Mouse (Mus musculus) cerebellum, adult (tissue): ENCODE results near the gene Smcr8.
"Not testable (repeated sequence)": the region's sequence is repeated elsewhere in the genome, so short reads cannot be mapped to it uniquely, and the experiment has no call there.

Source experiments
- ATAC-seq: cut with Nextera tagmentation; 2 replicates; pipeline ENCODE4 v1.9.2; 2017; ENCODE audit warnings: mild to moderate bottlenecking, moderate library complexity, mixed read lengths; ENCODE audit not compliant: insufficient number of reproducible peaks, low FRiP score, low TSS enrichment

The Smcr8 gene

DNA sequence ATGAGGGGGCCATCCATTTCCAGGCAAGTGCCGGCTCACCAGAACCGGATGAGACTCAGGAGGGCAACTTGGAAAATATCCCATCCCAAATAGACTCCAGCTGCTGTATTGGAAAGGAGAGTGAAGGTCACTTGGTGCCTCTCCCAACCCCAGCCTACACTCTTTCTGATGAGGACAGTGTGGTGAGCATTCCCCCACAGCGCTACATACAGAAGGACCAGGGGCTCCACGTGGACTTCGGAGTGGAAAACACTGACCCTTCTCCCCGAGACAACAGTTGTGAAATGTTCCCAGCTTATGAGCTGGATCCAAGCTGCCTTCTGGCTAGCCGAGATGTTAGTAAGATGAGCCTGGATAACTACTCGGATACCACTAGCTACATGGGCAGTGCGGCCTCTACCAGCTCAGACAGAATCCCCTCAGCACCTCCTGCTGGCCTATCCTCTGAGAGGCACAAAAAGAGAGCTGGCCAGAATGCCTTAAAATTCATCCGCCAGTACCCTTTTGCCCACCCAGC lies 2.4 kb downstream of the Smcr8 start:
- no peak for ATAC-seq

DNA sequence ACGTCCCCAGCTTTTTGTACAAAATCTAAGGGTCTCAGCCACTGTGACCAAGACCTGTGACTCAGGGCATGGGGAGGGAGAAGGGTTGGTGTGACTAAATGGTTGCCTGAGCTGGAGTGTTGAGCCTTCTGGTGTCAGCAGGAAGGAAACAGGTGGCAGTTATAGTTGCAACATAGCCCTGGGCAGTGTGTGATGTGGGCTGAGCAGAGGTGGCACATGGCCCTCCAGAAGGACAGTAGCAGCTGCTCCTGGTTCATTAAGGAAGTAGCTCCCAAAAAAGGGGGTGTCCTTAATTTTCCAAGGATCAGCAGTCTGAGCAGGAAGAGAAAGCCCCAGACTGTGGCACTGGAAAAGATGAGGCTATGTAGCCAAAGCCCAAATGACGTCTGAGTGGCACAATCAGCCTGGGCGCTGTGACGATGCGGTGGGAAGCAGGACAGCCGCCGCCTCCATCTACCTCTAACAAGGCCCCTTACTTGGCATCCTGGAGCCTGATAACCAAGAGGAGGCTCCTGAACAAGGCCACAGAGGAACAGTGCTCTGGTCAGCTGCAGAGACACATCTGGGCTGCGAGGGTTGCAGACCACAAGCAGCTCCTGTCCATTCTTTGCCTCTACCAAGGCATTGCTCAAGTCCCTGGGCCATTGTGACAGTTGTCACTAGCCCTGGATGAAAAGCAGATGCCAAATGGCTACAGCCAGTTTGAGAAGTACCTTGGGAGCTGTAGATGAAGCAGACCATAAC lies 7.0 kb downstream of the Smcr8 start:
- no peak for ATAC-seq

DNA sequence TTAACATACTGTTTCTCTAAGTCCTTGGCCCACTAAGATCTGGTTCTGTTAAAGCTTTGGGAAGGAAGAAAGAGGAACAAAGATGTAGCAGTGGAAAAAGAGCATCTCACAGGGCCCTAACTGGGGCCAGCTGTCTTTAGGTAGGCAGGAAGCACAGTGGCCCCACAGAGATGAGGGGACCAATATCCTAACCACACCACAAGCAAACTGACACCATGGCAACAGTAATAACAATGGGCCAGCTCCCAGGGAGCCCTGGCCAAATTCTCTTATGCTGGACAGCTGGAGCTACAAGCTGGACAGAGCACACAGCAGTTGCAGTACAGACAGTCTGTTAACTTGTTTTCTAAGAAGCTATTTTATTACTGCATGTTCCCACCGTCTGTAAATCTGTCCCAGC lies 10.3 kb downstream of the Smcr8 start:
- no peak for ATAC-seq

DNA sequence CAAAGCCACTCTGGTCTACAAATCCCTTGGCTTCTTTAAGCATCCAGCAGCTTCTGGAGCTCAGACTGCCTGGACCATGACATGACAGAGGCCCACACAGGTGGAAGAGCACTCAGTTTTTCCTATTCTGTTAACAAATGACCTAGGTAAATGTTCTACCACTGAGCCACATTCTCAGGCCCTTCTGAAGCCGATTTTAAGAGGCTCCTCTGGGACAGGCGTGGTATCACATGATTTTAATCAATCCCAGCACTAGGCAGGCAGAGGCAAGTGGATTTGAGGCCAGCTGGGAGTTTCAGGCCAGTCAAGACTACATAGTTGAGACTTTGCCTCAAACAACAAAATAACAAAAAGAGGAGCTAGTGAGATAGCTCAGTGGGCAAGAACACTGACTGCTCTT lies 13.1 kb downstream of the Smcr8 start:
- no peak for ATAC-seq

DNA sequence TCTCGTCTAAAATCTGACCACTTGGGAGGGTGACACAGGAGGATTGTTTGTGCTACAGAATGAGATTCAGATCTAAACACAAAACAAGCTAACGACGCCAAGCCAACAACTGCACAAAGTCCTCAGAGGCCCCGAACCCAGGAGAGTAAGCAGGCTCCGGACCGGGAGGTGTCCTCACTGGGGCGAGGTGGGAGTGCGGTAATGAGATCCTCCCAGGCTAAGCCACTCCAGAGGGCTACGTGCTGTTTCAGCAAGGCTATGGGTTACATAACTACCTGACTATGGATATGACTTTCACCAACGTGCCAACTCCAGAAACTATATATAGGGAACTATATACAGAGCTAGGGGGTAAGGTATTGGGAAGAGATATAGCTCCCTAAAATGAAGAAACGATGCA lies 19.0 kb downstream of the Smcr8 start:
- ATAC-seq: no peak

DNA sequence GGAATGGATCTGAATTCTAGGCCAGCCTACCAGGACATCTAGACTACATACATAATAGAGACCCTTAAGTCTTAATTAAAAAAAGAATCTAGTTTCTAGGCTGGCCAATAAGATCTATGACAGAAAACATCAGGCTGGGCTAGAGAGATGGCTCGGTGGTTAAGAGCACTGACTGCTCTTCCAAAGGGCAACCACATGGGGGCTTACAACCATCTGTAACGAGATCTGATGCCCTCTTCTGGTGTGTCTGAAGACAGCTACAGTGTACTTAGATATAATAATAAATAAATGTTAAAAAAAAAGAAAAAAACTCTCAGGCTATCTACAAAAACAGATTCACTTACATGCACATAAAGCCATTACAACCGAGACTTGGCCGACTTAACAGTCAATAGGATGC lies 22.7 kb downstream of the Smcr8 start:
- ATAC-seq: no peak

DNA sequence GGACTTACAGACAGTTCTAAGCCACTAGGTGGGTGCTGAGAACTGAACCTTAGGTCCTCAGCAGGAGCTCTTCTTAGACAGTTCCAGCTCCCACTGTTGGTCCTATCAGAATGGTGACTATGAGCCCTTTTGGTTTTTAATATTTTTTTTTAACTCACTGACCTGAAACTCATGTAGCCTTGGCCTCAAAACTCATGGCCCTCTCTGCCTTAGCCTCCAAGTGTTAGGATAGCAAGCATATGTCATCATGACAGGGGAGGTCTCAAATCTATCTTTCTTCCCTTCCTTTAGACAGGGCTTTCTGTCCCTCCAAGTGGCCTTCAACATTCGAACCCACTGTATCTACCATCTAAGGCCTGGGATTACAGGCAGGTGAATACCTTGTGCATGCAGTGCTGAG lies 23.6 kb downstream of the Smcr8 start:
- no peak for ATAC-seq

DNA sequence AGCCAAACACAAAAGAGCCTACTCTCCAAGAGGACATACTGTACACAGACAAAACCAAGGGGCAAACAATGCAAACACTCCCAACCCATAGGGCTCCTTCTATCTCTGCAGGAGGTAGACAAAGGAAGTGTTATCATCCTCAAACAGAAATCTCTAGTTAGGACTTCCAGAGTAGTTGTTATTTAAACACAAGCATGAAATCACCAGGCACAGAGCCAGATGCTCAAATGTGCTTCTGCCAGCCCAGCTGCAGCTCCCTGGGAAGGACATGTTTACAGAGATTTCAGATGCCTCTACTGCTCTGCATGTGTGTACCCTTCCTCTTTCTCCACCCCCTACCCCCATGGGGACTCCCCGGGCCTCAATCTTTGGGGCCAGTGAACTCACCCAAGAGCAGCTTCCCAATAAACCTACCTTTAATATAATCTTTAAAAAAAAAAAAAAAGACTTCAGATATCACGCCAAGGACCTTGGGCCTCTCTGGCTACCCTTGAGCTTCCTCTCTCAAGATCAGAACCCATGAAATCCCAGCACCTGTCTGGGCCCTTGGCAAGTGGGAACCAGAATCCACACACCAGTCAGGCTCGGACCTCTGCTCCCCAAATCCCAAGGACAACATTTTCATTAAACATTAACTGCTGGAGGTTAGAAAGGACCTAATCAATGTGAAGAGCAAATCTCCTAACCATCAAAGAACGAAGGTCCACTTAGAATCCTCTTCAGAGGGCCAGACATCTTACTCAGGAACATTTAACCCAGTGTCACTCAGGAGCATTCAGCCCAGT lies 31.2 kb downstream of the Smcr8 start:
- ATAC-seq: no peak

DNA sequence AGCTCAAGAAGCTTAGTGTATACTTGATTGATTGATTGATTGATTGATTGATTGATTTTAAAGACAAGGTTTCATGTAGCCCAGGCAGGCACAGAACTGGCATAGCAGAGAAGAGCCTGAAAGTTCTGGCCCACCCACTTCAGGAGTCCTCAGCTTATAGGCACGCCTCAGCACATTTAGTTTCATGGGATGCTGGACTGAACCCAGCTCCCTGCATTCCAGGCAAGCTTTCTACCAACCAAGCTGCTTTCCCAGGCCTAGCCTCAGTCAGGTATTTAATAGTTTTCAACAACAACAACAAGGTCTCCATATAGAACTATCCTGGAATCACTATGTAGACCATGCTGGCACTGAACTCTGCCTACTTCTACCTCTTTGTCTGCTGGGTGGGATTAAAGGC lies 32.2 kb downstream of the Smcr8 start:
- no peak for ATAC-seq

DNA sequence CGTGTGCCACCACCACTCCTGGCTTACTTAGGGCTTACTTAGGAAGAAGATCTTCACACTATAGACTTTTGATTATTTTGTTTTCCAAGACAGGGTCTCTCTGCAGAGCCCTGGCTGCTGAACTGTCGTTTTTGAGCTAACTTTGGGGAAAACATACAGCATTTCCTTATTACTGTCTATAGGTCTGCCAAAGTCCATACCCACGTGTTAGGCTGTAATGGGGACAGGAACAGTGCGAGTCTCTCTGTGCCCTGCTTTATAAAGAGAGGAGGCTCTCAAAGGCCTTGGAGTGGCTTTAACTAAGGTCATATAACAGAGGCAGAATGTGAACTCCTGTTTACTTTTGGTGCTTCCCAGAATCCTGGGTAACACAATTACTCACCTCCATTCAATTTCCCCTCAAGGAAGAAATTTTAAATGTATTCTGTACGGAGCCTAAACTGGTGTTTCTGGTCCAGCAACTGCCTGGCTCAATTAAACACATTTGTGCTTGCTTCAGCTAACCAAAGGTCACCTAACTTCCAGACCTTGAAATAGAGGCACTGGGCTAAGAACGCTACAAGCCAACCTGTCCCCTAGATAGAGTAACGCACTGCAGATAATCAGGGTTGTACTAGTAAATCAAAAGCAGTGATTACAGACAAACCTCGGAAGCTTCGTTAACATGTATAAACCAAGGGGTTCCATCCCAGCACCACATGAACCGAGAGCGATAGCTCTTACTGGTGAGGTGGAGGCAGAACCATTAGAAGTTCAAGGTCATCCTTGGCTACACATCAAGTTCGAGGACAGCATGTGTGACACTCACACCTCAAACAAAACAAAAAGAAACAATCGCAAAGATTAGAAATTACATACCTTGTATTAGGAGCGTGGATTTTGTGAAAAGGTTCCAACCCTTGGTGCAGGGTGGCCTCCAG lies 33.0 kb downstream of the Smcr8 start:
- ATAC-seq: no peak

DNA sequence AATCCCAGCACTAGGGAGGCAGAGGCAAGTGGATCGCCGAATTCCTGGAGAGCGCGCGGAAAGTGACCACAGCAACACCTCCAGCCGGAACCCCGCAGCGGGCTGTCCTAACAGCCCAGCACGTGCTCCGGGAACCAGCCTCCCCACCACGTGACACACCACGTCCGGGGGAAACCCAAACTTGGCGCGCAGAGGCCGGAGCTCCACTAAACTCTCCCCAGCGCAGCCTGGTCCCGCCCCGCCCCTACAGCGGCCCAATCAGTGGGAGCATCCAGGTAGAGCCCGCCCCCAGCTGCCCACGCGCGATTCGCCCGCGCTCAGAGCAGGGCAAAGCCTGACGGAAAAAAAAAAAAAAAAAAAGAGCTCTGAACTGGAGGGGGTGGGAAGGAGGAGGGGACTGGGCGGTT lies 33.7 kb downstream of the Smcr8 start:
- peak; percentile 85; the same call in 1 of the 2 replicates for ATAC-seq

DNA sequence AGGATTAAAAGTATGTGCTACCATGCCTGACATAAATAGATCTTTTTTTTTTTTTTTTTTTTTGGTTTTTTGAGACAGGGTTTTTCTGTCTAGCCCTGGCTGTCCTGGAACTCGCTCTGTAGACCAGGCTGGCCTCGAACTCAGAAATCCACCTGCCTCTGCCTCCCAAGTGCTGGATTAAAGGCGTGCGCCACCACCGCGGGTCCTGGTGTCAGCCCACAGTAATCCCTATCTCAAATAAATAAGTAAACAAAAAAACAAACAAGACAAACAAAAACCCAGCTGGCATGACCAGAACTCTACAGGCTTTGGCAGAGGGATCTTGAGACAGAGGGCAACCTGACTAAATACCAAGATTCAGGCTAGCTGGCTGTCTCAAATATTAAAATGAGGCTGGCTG lies 34.3 kb downstream of the Smcr8 start, which contains the start of gene Shmt1:
TSS of gene Shmt1 (minus strand) at position 101 of the 400 bp plus-strand sequence.
- ATAC-seq: not testable (repeated sequence)

DNA sequence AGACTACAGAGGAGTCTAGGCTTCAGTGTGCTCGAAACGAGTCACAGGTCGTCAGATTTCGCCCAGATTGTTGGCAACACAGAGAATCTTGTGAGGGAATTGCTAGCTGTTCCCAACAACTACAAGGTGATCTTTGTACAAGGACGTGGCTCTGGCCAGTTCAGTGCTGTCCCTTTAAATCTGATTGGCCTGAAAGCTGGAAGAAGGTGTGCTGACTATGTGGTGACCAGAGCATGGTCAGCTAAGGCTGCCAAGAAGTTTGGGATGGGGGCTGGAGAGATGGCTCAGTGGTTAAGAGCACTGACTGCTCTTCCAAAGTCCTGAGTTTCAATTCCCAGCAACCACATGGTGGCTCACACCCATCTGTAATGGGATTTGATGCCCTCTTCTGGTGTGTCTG lies 39.1 kb downstream of the Smcr8 start:
- ATAC-seq: no peak

DNA sequence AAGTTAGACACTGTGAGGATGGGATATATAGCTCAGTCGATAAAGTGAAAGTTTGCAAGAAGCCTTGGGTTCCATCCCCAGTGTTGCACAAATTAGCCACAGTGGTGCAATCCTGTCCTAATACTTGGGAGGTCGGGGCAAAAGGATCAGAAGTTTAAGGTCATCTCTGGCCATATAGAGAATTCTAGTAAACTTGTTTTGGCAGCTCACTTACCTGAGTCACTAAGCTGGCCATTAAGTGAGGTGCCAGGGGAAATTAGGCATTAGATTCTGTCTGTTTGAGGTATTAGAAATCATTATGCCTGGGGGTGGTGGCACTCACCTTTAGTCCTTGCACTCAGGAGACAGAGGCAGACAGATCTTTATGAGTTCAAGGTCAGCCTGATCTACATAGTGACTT lies 46.4 kb downstream of the Smcr8 start:
- ATAC-seq: no peak

DNA sequence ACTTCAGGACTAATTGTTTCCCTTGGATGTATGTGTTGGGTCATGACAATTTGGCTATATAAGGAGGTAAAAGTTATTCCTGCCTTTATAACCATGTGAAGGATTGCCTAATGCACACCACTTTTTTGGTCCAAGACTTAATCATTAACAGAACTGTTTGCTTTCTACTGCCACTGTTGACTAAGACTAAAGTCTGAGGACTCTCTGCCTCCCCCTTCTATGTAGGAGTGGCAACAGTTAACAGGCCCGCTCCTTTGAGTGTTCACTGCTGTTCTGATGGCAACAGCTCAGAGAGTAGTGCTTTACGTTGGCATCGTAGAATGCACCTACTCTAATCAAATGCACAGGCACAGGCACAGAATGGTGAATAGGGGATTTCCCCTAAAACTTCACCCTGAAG lies 47.9 kb downstream of the Smcr8 start:
- no peak for ATAC-seq

DNA sequence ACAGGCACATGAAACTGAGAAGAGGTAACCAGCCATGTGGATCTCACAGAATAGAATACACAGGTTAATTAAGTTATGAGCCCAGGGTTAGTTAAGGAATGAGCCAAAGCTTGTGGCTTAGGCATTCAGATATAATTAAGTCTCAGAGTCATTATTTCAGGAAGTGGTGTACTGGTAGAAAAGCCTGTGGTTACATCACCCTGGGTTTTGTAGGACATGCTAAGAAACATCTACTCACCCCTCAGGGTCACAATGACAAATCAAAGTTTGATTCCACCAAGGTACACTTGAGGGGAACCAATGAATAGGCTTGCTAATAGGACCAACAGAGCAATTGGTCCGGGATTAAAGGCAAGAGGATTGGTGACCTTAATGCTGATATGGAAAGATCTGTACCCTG lies 49.4 kb downstream of the Smcr8 start:
- no peak for ATAC-seq

DNA sequence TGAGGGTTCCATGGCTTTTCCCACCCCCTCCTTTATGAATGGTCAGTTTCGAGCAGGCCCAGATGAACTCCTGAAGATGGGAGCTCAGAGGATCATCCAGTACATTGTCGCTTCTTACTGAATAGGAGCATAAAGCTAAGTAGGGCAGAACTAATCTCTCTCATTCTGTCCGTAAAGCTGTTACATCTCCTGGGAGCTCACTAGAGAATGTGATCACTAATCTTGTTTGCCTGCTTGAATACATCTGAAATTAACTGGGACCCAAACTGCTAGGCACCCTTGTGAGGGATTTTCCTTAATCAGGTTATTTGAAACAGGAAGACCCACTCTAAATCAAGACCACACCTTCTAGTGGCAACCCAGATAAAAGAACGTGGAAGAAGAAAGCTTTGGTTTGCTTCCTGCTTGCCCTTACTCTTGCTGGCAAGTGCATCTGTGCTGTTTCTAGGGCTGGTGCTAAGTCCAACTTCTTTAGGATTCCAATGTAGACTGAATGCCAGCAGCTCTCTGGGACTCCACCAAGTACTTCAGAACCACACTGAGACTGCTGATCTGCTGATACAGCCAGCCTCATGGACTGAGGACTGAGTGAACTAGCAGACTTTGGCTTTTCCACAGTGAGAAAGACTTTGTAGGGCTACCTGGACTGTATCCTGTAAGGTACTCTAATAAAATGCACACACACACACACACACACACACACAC lies 50.1 kb downstream of the Smcr8 start:
- ATAC-seq: no peak

DNA sequence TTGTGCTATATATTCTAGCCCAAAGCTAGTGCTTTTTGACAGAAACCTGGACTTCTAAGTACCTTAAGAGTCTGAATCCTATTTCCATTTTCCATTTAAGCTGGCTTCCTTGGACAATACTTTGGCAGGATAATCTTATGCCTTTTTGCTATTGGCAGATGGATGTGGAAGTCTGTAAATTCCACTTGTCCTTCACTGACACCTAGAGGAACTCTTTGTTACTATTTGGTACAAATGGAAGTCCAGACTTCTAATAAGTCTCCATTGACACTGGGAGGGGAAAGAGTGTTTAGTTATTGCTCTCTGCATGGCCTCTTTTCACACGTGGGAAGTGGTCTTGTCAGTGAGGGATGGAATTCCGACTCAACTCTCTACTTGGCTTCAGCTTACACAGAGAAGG lies 51.6 kb downstream of the Smcr8 start:
- ATAC-seq: no peak

DNA sequence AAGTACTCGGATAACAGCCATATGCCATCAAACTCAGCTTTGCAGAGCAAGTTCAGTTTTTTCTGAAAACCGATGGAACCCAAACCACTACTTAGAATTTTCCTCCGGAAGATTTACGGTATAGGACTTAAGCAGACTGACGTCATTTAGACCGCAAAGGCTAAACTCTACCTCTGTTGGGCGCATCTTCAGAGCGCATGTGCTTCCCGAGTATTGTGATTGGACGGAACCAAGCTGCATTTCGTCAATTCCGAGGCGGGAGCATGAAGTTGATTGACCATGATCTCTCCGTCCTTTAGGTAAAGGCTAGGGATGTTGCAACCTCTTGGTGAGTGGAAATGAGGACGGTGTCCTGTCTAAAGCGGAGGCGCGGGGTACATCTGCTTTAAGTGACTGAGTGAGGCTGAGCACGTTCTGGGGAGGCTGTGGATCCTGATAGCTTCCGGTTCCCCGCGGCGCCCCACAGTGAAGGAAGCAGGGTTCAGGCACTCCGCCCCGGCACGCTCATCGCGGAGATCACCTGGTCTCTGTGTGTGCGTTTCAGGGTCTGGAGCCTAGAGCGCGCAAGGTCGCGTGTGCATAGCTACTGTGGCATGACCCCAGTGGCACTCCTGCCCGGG lies 53.2 kb downstream of the Smcr8 start, which contains the start of gene Dhrs7b:
TSS of gene Dhrs7b (plus strand) at position 199 of the 620 bp plus-strand sequence.
- ATAC-seq: peak; percentile 99
